Mouse (Mus musculus) hindbrain, embryonic 16.5 days (tissue): ENCODE measurements at regions not wholly inside any gene's neighbourhood (a gene's known extent, or its start where the extent isn't known, plus 50 kb on each side); places are given as distances from the start of the nearest gene placed in this dataset.

Experiments used
- ATAC-seq: fragments of 200-750 bp; cut with Nextera tagmentation; 2 replicates; pipeline ENCODE4 v1.8.0; 2017; ENCODE audit warnings: moderate TSS enrichment, moderate library complexity
- H3K27ac ChIP-seq: fragments of 300-500 bp; sonication (generic); 2 replicates; pipeline ENCODE4 v1.5.1; 2014; ENCODE audit warnings: low read depth, mild to moderate bottlenecking, control low read depth, low read length, moderate library complexity
- H3K27me3 ChIP-seq: fragments of 300-500 bp; sonication (generic); replicated peaks from 2 replicates; pipeline ENCODE4 v1.6.1; 2014; ENCODE audit warnings: low read length; ENCODE audit not compliant: control insufficient read depth, insufficient read depth
- H3K36me3 ChIP-seq: fragments of 300-500 bp; sonication (generic); 2 replicates; pipeline ENCODE4 v1.6.1; 2014; ENCODE audit warnings: mild to moderate bottlenecking, low read length, moderate library complexity, mixed read lengths; ENCODE audit not compliant: control insufficient read depth, insufficient read depth
- H3K4me1 ChIP-seq: fragments of 300-500 bp; sonication (generic); 2 replicates; pipeline ENCODE4 v1.6.1; 2014; ENCODE audit warnings: low read depth, low read length; ENCODE audit not compliant: control insufficient read depth, insufficient read depth
- H3K4me2 ChIP-seq: fragments of 300-500 bp; sonication (generic); 2 replicates; pipeline ENCODE4 v1.6.1; 2014; ENCODE audit warnings: mild to moderate bottlenecking, low read length, control low read depth, moderate library complexity
- H3K4me3 ChIP-seq: fragments of 300-500 bp; sonication (generic); 2 replicates; pipeline ENCODE4 v1.5.1; 2014; ENCODE audit warnings: mild to moderate bottlenecking, low read length, control low read depth, moderate library complexity
- H3K9ac ChIP-seq: fragments of 300-500 bp; sonication (generic); 2 replicates; pipeline ENCODE4 v1.6.1; 2014; ENCODE audit warnings: low read depth, mild to moderate bottlenecking, control low read depth, low read length, moderate library complexity
- H3K9me3 ChIP-seq: fragments of 300-500 bp; sonication (generic); 2 replicates; pipeline ENCODE4 v1.6.1; 2014; ENCODE audit warnings: mild to moderate bottlenecking, low read length, moderate library complexity; ENCODE audit not compliant: control insufficient read depth
- WGBS: fragments of 180-500 bp; shearing (Covaris S2); extraction: QIAGEN DNeasy Blood & Tissue Kit; methylation state at CpG from one replicate; pipeline ENCODE4 v1.1.7; 2014; 5-methylcytosine and 5-hydroxymethylcytosine counted together

DNA sequence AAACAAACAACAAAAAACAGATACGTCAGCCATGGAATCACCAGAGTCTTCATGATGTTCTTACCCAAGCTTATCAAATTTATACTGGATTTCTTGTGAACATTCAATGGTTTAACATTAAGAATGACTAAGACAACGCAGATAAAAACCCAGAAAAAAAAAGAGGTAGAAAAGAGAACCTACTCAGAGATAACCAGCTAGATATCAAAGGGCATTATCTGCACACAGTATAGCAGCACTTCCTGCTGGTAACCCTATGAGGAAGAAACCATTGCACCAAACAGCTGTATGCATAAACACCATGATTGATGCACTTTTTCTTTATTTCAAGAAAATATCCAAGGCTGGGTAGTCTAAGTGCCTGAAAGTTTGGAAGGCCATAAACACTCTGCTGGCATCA is 1114.7 kb downstream of the Defb40 start:
- Histone ChIP-seq H3K9me3 (no peaks in the 10 kb centered on the region), H3K27ac (no peak overlapping the region), H3K9ac (no peak overlapping the region), H3K4me3 (no peak overlapping the region), H3K36me3 (no peaks in the 10 kb centered on the region), H3K27me3 (no peaks in the 10 kb centered on the region), H3K4me1 (no peaks in the 10 kb centered on the region), H3K4me2 (no peak overlapping the region)
- no peak for ATAC-seq
- WGBS, result 96% methylated on average over 2 of the region's 2 CpGs
